Mouse (Mus musculus) lung, adult 2 months (tissue): ENCODE results near the gene Ccdc194.

ENCODE experiments used
- CTCF ChIP-seq: fragments of 200-500 bp; IDR thresholded peaks from 2 replicates; pipeline ENCODE4 v1.5.1; 2011; ENCODE audit warnings: mild to moderate bottlenecking, low read length, control low read depth; ENCODE audit not compliant: insufficient read depth
- POLR2A ChIP-seq: fragments of 200-500 bp; IDR thresholded peaks from 2 replicates; pipeline ENCODE4 v1.6.1; 2011; ENCODE audit warnings: low read depth, mild to moderate bottlenecking, control low read depth, low read length, borderline replicate concordance; ENCODE audit errors: extremely low read depth

DNA sequence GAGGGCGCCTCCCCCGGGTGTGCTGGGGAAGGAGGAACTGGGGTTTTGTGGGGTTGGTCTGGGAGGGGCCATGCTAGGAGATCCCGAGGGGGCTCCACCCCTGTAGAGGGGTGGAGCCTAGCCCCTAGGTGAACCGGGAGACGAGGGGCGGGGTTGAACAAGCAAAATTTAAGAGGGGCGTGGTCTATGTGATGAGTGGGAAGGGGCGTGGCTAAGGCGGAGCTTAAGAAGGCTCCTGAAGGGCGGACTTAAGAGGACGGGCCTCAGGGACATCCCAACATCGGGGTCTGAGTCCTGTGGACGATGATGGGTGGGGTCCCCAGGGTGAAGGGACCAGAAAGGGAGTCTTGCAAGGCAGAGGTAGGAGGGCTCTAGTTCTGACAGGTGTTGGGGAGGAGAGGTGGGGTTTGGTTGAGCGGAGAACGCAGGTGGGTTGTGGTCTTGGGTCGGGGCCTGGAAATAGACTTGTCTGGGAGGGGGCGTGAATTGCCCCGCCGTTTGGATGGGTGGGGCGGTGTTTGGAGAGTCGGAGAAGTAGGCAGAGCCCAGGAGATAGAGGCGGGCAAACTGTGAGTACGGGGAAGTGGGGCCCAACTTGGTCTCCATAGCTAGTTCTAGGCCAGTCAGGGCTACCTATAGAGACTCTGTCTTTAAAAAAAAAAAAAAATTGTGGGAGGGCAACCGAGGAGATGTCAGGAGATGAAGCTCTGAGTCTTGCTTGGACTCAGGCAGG lies 33.6 kb upstream of the Ccdc194 start:
- TF ChIP-seq CTCF (no peak), POLR2A (no peak)
